Mouse (Mus musculus): ENCODE measurements at regions not wholly inside any gene's neighbourhood (a gene's known extent, or its start where the extent isn't known, plus 50 kb on each side); places are given as distances from the start of the nearest gene placed in this dataset.

DNA sequence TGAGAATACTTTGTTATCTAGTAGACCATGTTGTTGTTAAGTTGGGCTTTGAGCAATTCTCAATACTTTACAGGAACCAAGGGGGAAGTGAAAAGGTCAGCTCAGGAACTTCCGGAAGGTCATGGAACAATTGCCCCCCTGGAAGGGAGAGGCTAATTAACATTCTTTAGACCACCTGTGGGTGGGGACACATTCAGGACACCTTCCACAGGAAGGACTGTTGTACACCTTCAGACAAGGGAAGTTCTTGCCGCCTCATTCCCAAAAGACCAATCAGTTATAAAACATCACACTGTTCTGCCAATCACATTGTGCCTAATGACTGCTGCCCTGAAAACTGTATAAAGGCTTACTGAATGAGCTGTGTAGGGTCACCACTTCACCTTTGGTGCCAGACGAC lies 701.2 kb downstream of the Trib2 start:
- TF ChIP-seq POLR2A (IDR thresholded peaks at IDR 0.05; ENCODE audit: borderline replicate concordance, control insufficient read depth, low read depth, low read length) (no peak), CTCF (IDR thresholded peaks at IDR 0.05; ENCODE audit: control insufficient read depth, insufficient read depth, low read length) (no peak)
